Mouse (Mus musculus) thymus, postnatal 36 days (tissue): Measurements from ENCODE around the gene Srxn1.
"Not testable (repeated sequence)": the region's sequence is repeated elsewhere in the genome, so short reads cannot be mapped to it uniquely, and the experiment has no call there.

Experiments used
- DNase-seq, 2 experiments: peaks; one replicate each; pipeline ENCODE4 v3.0.0; 2022; ENCODE audit warnings: mixed read lengths in 2 of 2

Gene Srxn1

DNA sequence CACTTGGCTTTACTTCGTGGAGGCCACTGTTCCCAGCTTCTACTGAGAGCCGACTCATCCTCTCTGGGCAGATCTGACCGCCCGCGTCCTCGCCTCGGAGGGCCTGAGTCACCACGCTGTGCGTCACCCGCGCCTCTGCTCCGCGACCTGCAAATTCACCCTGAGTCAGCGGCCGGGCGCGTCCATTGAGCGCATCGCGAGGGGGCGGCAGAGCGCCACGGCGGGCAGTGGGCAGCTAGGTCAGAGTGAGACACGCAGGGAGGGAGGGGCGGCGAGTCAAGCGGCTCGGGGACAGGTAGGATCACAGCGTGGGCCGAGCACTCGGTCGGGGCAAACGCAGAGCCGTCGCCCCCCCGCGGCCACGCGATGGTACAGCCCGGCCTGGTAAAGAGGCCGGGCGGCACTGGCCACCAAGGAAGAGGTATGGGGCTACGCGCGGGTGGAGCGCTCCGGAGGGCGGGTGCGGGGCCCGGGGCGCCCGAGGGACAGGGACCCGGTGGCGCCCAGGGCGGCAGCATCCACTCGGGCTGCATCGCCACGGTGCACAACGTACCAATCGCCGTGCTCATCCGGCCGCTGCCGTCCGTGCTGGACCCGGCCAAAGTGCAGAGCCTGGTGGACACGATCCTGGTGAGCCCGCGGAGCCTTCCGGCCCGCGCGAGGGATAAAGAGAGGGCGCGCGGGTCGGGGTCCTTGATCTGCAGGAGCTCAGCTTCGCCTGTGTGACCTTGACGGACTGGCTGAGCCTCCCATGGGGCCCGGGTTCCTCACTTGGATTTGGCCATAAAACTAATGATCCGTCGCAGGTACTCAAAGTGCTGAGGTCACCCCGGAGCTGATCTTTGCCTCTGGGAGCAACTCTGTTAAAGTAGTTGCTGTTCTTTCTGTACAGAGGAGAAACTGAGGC is at the start of gene Srxn1:
TSS of gene Srxn1 (plus strand) at position 199 of the 907 bp plus-strand sequence.
- DNase-seq = peak; percentile 39 to 45

GRCm38 (mm10) chr2:152056368-152057251 is 48.7 kb upstream of the Srxn1 start:
- DNase-seq = no peak

DNA sequence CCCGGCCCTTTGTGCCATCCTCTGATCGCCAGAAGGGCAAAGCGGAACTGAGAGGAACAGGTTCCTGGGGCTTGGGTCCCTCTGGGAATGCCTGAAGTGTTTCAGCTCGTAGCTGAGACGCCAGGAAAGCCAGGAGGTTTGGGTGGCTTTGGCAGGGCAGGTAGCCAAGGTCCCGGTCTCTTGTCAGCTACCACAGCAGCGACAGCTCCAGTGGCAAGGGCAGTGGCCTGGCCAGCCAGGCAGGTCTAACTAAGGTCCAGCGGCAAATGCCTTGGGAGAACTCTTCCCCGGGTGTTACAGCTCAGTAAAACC is 48.1 kb upstream of the Srxn1 start:
- no peak for DNase-seq

DNA sequence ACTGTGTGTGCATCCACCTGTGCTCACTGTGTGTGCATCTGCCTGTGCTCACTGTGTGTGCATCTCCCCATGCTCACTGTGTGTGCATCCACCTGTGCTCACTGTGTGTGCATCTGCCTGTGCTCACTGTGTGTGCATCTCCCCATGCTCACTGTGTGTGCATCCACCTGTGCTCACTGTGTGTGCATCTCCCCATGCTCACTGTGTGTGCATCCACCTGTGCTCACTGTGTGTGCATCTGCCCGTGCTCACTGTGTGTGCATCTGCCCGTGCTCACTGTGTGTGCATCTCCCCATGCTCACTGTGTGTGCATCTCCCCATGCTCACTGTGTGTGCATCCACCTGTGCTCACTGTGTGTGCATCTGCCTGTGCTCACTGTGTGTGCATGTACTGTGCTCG is 42.5 kb upstream of the Srxn1 start:
- not testable (repeated sequence) for DNase-seq

DNA sequence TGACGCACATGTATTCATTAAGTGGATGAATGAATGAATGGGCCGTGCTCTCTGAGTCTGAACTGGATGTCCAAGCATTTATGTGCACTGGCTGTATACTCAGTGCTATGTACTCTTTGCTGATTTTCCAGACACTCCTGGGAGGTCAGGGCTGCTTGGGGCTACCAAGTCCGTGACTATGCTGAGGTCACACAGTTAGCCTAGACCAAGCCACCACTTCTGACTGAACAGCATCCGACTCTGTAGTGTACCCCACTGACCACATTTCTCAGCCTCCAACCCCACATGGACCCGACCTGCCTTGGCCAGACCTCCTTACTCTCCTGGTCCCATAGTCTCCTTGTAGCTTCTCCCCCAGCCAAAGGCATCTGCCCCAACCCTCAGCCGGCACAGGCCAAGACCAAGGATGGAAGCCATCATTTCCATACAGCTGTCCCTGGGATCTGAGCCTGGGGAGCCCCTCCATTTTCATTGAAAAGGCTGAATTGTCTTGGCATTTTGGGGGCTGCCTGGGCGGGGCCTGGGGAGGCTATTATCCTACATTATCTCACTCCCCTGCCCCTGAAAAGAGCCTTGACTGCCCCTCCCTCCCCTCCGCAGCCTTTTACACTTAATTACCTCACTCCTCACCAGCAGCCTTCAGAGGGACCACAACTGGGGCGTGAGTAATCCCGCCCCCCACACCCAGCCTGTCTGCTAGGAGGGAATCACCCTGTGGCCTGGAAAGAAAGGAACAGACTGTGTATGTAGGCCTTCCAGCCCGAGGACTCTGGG is 36.5 kb upstream of the Srxn1 start:
- DNase-seq = no peak

DNA sequence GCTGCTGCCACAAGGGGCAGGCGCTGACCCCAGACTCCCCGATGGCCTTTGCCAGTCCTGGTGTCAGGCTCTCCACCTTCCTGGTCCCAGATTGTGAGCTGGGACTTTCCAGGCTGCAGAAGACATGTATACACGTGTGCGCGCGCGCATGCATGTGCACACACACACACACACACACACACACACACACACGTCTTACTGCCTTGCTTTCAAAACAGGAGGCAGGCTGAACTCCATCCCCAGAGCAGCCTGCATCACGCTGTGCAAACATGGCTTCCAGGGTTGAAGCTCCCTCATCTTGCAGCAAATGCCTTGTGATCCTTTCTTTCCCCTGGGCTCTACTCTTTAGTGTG is 35.9 kb upstream of the Srxn1 start:
- no peak for DNase-seq

DNA sequence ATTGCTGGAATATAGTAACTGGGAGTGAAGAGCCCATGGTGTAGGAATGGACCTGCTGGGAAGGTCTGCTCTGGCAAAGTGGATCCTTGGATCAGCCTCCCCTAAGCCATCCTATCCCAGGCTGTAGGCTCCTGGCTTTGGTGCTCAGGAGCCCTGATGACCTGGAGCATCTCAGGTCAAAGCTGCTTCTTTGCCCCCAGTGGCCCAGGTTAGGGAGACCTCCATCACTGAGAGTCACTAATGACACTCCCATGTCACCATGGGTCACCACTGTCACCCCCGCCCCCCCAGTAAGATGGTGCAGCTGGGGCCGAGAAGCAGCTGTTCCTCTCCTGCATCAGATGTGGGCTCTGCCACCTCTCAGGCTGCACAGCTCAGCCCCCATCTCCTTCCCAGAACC is 35.4 kb upstream of the Srxn1 start:
- no peak for DNase-seq

DNA sequence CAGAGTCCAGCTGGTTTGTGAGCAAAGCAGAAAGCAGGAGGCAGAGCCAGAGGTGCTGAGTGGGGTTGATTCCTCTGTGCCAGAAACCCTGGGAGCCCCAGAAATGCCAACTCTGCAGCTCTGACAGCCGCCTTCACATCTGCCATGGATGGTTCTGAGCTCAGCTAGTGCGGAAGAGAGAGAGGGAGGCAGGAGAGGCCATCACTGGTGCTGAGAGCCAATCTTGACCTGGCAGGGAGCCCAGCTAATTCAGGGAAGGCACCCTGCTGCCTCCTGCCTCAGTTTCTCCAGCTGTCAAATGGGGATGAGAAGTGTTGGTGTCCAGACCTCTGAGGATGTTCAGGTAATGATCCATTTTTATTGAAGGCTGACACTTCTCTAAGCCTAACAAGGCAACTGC is 30.8 kb upstream of the Srxn1 start:
- no peak for DNase-seq

- no peak for DNase-seq
Measured at GRCm38 (mm10) chr2:152075294-152075889, 29.9 kb upstream of the Srxn1 start.

GRCm38 (mm10) chr2:152077337-152077736 is 28.0 kb upstream of the Srxn1 start:
- DNase-seq = no peak

GRCm38 (mm10) chr2:152080685-152081541 is 24.4 kb upstream of the Srxn1 start, which contains the start of gene Scrt2:
Scrt2 (plus strand) TSS chr2:152081529.
- no peak for DNase-seq

DNA sequence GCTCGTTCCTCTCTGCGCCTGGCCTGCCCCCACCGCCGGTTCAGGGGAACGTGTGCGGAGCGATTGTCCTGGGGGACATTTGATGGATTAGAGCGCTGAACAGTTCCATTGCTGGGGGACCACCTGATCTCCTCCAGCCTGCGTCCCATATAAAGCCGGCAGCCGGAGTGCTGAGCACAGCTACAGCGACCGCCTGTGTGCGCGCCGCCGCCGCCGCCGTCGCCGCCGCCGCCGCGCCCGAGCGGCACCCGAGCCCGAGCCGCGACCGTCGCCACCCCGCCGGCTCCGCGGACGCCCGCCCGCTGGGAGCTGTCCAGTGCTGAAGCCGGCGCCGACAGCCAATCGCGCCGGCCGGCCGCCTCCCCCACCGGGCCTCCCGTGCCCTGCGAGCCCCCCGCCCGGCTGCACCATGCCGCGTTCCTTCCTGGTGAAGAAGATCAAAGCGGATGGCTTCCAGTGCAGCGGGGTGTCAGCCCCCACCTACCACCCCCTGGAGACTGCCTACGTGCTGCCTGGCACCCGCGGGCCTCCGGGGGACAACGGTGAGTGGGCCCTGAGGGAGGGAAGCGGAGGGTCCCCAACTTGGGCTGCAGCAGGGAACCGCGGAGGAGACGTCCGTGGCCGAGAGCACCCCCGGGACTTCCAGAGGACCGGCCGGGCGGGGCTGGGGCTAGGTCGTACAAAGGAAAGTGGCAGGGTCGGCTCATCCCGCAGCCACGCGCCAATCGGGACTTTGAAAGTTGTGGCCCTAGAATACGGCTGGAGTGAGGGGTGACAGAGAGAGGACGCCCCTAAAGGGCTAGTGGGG is 23.5 kb upstream of the Srxn1 start:
- DNase-seq = peak; percentile 73 to 78

- no peak for DNase-seq
Measured at GRCm38 (mm10) chr2:152082456-152083285, 22.6 kb upstream of the Srxn1 start.

DNA sequence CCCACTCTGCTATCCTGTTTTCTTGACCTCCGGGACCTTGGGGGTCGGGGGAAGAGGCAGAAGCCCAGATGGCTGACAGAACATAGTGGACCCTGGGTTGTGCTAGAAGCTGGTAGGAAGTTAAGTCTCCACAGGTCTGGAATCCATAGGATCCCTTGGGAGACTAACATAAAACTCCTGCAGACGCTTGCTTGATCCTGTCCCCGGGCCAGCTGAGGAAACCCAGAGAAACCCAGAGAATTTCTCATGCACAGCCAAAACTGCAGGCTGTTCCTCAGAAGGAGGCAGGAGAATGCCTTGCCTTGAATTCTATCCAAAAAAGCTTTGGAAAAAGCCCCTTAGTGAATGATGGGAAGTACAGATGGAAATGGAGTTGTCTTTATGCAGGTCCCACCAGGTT is 21.9 kb upstream of the Srxn1 start:
- no peak for DNase-seq

DNA sequence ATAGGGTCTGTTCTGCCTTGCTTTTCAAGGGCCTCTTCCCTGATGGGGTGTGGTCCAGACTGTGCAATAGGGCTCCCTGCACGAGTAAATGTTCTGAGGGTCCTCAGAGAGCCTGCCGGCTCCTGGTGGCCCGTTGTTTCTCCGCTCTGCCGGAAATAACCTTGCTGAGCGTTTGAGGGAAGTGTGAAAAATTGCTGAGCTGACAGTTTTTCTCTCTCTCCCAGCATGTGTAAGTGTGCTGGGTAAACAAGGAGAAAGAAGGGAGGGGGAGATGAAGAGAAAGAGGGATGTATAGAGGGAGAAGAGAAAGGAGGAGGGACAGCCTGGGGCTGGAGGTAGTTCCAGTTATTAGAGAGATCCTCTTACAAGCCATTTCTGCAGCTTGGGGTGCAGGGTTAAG is 21.0 kb upstream of the Srxn1 start:
- no peak for DNase-seq

- no peak for DNase-seq
Measured at GRCm38 (mm10) chr2:152085414-152085813, 19.9 kb upstream of the Srxn1 start.

DNA sequence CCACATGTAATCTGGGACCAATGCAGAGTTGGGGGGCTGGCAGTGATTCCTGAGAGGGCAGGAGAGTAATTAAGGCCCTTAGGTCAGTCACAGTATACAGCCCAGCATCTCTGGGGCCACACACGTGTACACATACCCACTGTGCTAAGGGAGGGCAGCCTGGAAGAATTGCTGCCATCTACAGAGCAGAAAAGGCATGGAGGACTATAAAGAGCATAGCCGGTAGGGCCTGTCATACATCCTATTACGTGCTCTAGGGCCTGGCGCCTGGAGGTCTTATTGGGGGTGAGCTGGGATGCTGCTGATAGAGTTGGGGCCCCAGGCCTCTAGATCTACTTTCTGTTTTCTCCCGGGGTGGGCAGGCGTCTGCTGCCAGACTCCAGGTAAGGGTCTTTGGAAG is 18.9 kb upstream of the Srxn1 start:
- DNase-seq = no peak

DNA sequence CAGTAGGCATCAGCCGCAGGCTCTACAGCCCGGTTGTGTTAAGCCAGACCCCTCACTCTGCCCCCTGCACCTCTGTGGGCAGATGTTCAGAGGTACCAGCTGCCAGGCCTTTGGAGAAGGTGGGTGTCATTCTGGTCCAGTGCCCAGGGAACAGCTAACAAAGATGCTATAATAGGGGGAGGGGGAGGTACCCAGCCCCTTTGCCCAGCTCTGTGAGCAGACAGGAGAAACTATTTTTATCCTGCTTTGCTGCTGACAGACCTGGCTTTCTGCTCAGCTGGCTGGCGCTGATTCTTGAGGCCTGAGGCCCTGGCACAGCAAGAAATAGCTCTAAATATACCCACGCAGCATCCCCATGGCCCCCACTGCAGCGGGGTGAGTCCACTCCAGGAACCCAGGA is 18.2 kb upstream of the Srxn1 start:
- no peak for DNase-seq

GRCm38 (mm10) chr2:152089078-152089477 is 16.2 kb upstream of the Srxn1 start:
- peak in 1 of 2 experiments; percentile 14 for DNase-seq

- DNase-seq = no peak
Measured at GRCm38 (mm10) chr2:152089581-152089980, 15.7 kb upstream of the Srxn1 start.
